Mouse (Mus musculus): ENCODE data around the gene Cct4. TPM values are rescaled to one million over a fixed set of nuclear protein-coding genes. Genes with fewer than 3 reads are reported as not detected.

The Cct4 gene
- polyA plus RNA-seq (2012; ENCODE audit: low replicate concordance), result 730 and 1,012 TPM in 2 replicates

DNA sequence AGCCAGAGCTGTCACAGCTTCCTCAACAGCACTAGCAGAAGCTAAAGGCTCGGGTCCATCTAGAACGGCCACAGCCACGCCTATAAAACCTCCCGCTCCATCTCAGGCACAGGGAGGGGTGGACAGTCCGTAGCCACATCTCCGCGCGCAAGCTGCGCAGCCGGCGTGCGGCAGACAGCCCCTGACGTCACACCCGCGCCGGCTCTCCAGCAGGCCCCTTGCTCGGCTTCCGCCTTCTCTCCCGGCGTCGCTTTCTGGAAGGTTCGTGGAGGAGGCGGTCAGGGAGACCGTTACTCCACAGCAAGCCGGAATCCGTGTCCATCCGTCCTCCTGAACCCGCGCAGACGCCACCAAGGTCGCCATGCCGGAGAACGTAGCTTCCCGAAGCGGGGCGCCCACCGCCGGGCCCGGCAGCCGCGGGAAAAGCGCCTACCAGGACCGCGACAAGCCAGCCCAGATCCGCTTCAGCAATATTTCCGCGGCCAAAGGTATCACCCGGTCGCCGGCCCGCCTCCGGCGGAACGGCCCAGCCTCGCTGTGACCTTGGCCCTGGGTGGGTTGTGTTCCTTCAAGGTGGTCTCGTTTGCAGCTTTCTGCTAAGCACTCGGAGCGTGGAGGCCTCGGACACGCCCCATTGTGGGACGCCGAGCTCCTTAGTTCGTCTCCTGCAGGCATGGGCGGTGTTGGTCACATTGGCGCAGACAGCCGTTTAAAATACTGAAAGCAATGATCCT lies at the start of gene Cct4:
Gene Cct4 (plus strand): TSS at position 127 of the 734 bp plus-strand sequence.

DNA sequence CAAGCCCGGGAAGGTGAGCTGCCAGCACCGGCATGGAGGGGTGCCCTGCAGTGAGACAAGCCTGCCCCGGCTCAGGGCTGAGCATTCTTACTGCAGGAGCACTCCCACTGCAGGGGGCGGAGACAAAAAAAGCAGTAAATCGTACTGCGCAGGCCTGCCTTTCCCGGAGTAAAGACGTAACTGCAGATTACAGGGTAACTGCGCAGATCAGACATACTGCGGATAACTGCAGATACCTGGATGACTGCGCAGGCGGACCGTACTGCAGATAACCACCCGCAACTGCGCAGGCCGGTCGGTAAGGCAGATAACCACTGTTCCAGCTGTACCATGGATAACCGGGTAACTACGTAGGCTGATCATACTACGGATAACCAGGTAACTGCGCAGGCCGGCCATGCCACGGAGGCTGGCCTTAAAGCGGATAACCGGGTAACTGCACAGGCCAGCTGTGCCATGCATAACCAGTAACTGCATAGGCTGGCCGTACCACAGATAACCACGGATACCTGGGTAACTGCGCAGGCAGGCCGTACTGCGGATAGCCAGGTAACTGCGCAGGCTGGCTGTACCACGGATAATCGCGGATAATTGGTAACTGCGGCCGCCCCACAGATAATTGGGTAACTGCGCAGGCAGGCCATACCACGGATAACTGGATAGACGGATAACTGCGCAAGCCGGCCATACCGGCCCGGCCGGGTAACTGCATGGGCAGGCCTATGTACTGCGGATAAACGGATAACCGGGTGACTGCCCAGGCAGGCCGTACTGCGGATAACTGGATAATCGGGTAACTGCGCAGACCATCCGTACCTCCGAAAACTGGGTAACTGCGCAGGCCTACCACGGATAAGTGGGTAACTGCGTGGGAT lies 18.2 kb upstream of the Cct4 start, which contains the start of gene Zrsr1:
Gene Zrsr1 (plus strand): TSS at position 171 of the 875 bp plus-strand sequence.

DNA sequence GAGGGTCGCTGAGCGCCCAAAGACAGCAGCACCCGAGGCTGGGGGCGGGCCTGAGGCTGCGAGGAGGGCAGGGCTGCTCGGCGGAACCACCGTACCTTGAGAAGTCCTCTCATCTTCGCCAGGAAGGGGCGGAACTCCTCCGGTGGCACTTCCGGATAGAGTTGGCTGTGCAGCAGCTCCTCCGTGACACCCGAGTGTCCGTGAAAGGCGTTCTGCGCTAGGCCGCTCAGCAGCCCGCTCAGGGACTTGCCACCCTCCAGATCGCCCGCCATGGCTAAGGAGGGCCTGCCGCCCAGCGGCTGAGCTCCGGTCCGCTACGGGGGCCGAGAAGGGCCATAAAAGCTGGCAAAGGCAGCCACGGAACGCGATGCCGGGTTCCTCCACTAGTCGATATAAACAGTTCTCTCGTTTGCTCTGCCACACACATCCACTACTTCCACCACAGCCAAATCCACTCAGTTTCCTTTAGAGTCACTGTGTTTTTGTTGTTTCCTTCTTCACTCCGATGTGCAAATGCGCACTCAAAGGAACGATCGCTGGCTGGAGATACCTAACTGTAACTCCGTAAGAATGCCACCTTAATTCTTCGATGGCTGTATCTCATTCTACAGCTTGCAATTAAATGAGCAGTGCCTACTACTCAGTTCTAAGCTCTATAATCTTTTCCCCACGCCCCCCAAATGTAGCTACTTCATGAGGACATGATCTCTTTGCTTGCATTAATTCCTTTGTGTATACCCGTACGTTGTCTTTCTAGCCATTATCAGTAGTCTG lies 8.1 kb upstream of the Cct4 start, which contains the start of the genes Gm28048 and Commd1:
Gene Gm28048 (minus strand): TSS at position 107 of the 774 bp plus-strand sequence.
Gene Commd1 (minus strand): TSS at position 399 of the 774 bp plus-strand sequence.

DNA sequence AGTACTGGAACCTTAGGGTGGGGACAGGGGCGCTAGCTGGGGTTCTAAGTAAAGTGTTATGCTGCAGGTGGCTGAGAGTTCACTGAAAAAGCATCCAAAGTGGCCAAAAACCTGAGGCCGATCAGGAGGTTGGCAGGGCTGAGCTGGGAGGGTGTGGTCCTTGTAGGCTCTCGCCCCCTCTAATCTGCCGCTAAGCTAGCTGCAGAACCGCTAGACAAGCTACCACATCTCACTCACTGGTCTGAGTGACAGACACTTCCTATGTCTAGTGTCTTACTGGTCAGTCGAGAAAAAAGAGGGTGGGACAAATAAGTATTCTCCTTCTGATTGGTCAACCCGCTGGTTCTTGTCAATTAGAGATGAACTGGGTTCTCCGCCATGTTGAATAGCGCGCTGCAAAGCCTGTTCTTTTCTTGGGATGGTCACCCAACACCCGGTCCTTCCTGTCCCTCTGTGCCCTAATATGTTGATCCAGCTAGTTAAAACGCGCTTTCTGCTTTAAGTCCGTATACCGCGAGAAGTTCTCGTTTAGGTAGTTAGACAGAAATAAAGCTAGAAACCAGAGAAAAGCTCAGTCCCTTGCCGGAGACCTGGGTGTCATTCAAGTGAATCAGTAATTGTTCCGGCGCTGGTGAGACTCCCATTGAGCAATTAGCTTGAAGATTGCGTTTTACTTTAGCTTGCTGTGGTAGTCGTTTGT lies 17.3 kb downstream of the Cct4 start, which contains the start of gene Fam161a:
Gene Fam161a (plus strand): TSS at position 51 of the 700 bp plus-strand sequence.

Other genes with a start within 250 kb of the Cct4 start
- gene B3gnt2, start 129.6 kb upstream of the Cct4 start, polyA plus RNA-seq (2012; ENCODE audit: low replicate concordance), result 2.8 and 5.3 TPM in 2 replicates
- 1.2 and 1.7 TPM in 2 replicates for gene Zrsr1, start 18.5 kb upstream of the Cct4 start, polyA plus RNA-seq (2012; ENCODE audit: low replicate concordance)
- gene Gm28048, start 8.4 kb upstream of the Cct4 start, polyA plus RNA-seq (2012; ENCODE audit: low replicate concordance), result not detected in 2 replicates
- 23.8 and 25.5 TPM in 2 replicates for gene Commd1, start 8.1 kb upstream of the Cct4 start, polyA plus RNA-seq (2012; ENCODE audit: low replicate concordance)
- 0.13 and 0.68 TPM in 2 replicates for gene Fam161a, start 17.0 kb downstream of the Cct4 start, polyA plus RNA-seq (2012; ENCODE audit: low replicate concordance)

Measured in leukemia stem cell, adult 10-12 weeks (primary cell).